In genomic region chr4:118257416-118257815, GRCm38 (mm10) we compare ENCODE assay signal across 20 mouse cellular contexts. TPM values are rescaled to one million over a fixed set of nuclear protein-coding genes. Genes with fewer than 3 reads are reported as not detected.
DNase-seq lines count a peak whose midpoint lies in the region; ATAC-seq and TF ChIP-seq lines count a peak whose summit lies in the region.
"Had no signal": no experiment of that assay in that cellular context is flagged by ENCODE, and none has a peak within 500 bp of the region (broad histone marks: within the 10 kb centered on the region; RNA-seq: fewer than 3 reads in every experiment).

No protein-coding gene starts in this region.

- DNase-seq in forebrain, postnatal 0 days = no peak
- no peak for DNase-seq in midbrain, embryonic 10.5 days (ENCODE audit: low spot score)
- no peak for DNase-seq in midbrain, postnatal 0 days (ENCODE audit: low spot score)
- DNase-seq in limb, embryonic 10.5 days (ENCODE audit: low spot score) = no peak
- DNase-seq in thymus, postnatal 10 days (ENCODE audit: low spot score in 2 of 2) = peak; percentile 58 to 62
- no peak for DNase-seq in urinary bladder, postnatal 14 days (ENCODE audit: low spot score)
- DNase-seq in layer of hippocampus, adult 18-20 months (ENCODE audit: low spot score in 2 of 2) = no peak
- DNase-seq: adrenal gland, adult 2 months; B cell, adult 2 months; cerebellum, adult 8-10 months; gastrocnemius, postnatal 10 days; heart, adult 18-20 months; kidney, postnatal 14 days had no signal

- H3K36me3 ChIP-seq in forebrain, embryonic 15.5 days = peaks cover 2% of the 10 kb centered on the region; the same call in 1 of the 2 replicates
- H3K36me3 ChIP-seq in forebrain, postnatal 0 days (ENCODE audit: insufficient read depth) = peaks cover 38% of the 10 kb centered on the region
- H3K36me3 ChIP-seq in midbrain, embryonic 10.5 days = peaks cover 81% of the 10 kb centered on the region
- peaks cover 35% of the 10 kb centered on the region for H3K36me3 ChIP-seq in midbrain, postnatal 0 days (ENCODE audit: insufficient read depth, low read length)
- peaks cover 76% of the 10 kb centered on the region for H3K36me3 ChIP-seq in limb, embryonic 10.5 days

- no peaks in the 10 kb centered on the region for H3K9me3 ChIP-seq in forebrain, embryonic 15.5 days
- H3K9me3 ChIP-seq in forebrain, postnatal 0 days (ENCODE audit: low read length) = no peaks in the 10 kb centered on the region
- H3K9me3 ChIP-seq in midbrain, embryonic 10.5 days (replicated peaks) = no peaks in the 10 kb centered on the region
- no peaks in the 10 kb centered on the region for H3K9me3 ChIP-seq in midbrain, postnatal 0 days (ENCODE audit: low read length)
- no peaks in the 10 kb centered on the region for H3K9me3 ChIP-seq in limb, embryonic 10.5 days (replicated peaks)
- H3K9me3 ChIP-seq: heart, embryonic 13.5 days; limb, embryonic 15.5 days; liver, embryonic 15.5 days; neural tube, embryonic 12.5 days had no signal

- no peak overlapping the region for H3K9ac ChIP-seq in forebrain, embryonic 15.5 days (replicated peaks)
- no peak overlapping the region for H3K9ac ChIP-seq in forebrain, postnatal 0 days
- no peak overlapping the region for H3K9ac ChIP-seq in midbrain, postnatal 0 days (replicated peaks; ENCODE audit: low read length, poor library complexity, severe bottlenecking)
- H3K9ac ChIP-seq: heart, embryonic 13.5 days; hindbrain, embryonic 14.5 days; limb, embryonic 15.5 days; liver, embryonic 15.5 days; neural tube, embryonic 12.5 days had no signal

- 82% methylated on average over 10 of the region's 10 CpGs for WGBS in forebrain, embryonic 15.5 days
- WGBS in forebrain, postnatal 0 days = 86% methylated on average over 10 of the region's 10 CpGs
- WGBS in midbrain, embryonic 10.5 days = 89% methylated on average over 10 of the region's 10 CpGs
- 84% methylated on average over 10 of the region's 10 CpGs for WGBS in midbrain, postnatal 0 days
- WGBS in limb, embryonic 10.5 days = 90% methylated on average over 10 of the region's 10 CpGs

- H3K27me3 ChIP-seq in forebrain, embryonic 15.5 days = no peaks in the 10 kb centered on the region
- no peaks in the 10 kb centered on the region for H3K27me3 ChIP-seq in forebrain, postnatal 0 days (ENCODE audit: insufficient read depth, low read length)
- no peaks in the 10 kb centered on the region for H3K27me3 ChIP-seq in midbrain, embryonic 10.5 days (ENCODE audit: low read depth, poor library complexity, severe bottlenecking)
- H3K27me3 ChIP-seq in midbrain, postnatal 0 days (ENCODE audit: insufficient read depth, low read length) = no peaks in the 10 kb centered on the region
- no peaks in the 10 kb centered on the region for H3K27me3 ChIP-seq in limb, embryonic 10.5 days (ENCODE audit: low read depth, poor library complexity, severe bottlenecking)
- H3K27me3 ChIP-seq: heart, embryonic 13.5 days; limb, embryonic 15.5 days; neural tube, embryonic 12.5 days had no signal

- ATAC-seq in forebrain, embryonic 15.5 days (replicated peaks) = no peak
- no peak for ATAC-seq in forebrain, postnatal 0 days
- no peak for ATAC-seq in midbrain, postnatal 0 days (ENCODE audit: low FRiP score)

- peaks cover 49% of the 10 kb centered on the region for H3K4me1 ChIP-seq in forebrain, embryonic 15.5 days
- peaks cover 23% of the 10 kb centered on the region for H3K4me1 ChIP-seq in forebrain, postnatal 0 days (ENCODE audit: insufficient read depth)
- H3K4me1 ChIP-seq in midbrain, embryonic 10.5 days = peaks cover 36% of the 10 kb centered on the region
- H3K4me1 ChIP-seq in midbrain, postnatal 0 days (ENCODE audit: insufficient read depth, low read length) = peaks cover 27% of the 10 kb centered on the region
- H3K4me1 ChIP-seq in limb, embryonic 10.5 days = peaks cover 46% of the 10 kb centered on the region

- no peak overlapping the region for H3K4me2 ChIP-seq in forebrain, embryonic 15.5 days (replicated peaks)
- H3K4me2 ChIP-seq in forebrain, postnatal 0 days (ENCODE audit: low read depth) = no peak overlapping the region
- H3K4me2 ChIP-seq in midbrain, postnatal 0 days (ENCODE audit: low read depth, low read length, poor library complexity, severe bottlenecking) = no peak overlapping the region
- H3K4me2 ChIP-seq: heart, embryonic 13.5 days; hindbrain, embryonic 14.5 days; limb, embryonic 15.5 days; liver, embryonic 15.5 days; neural tube, embryonic 12.5 days had no signal

- no peak for TF ChIP-seq CTCF in forebrain, postnatal 0 days (IDR thresholded peaks at IDR 0.05; ENCODE audit: low read depth)
- TF ChIP-seq CTCF in midbrain, postnatal 0 days (IDR thresholded peaks at IDR 0.05) = no peak

- H3K4me3 ChIP-seq in forebrain, embryonic 15.5 days = no peak overlapping the region
- H3K4me3 ChIP-seq in forebrain, postnatal 0 days (ENCODE audit: low read depth, low read length) = no peak overlapping the region
- no peak overlapping the region for H3K4me3 ChIP-seq in midbrain, embryonic 10.5 days
- H3K4me3 ChIP-seq in midbrain, postnatal 0 days (ENCODE audit: low read depth, low read length) = no peak overlapping the region
- H3K4me3 ChIP-seq in limb, embryonic 10.5 days = no peak overlapping the region
- H3K4me3 ChIP-seq: heart, embryonic 13.5 days; limb, embryonic 15.5 days; liver, embryonic 15.5 days; neural tube, embryonic 12.5 days had no signal

- peak overlapping the region; percentile 75; the same call in 1 of the 2 replicates for H3K27ac ChIP-seq in forebrain, embryonic 15.5 days (replicated peaks)
- H3K27ac ChIP-seq in forebrain, postnatal 0 days (ENCODE audit: low read depth, low read length) = no peak overlapping the region
- peak overlapping the region; percentile 23; the same call in 1 of the 2 replicates for H3K27ac ChIP-seq in midbrain, embryonic 10.5 days (replicated peaks)
- no peak overlapping the region for H3K27ac ChIP-seq in midbrain, postnatal 0 days (ENCODE audit: low read depth, low read length)
- peak overlapping the region; percentile 16; the same call in 1 of the 2 replicates for H3K27ac ChIP-seq in limb, embryonic 10.5 days
- H3K27ac ChIP-seq: heart, embryonic 13.5 days; limb, embryonic 15.5 days; liver, embryonic 15.5 days; macrophage had no signal

RNA-seq across cellular contexts. Expression of gene Ptprf, which starts 33.8 kb away (rescaled TPM):
- polyA plus RNA-seq in forebrain, embryonic 15.5 days (2015; fragmentation: Nextera tagmentation; extraction: Ambion mirVana) = 75.9 and 76.1 TPM in 2 replicates
- 109 and 120 TPM in 2 replicates for total RNA-seq in forebrain, postnatal 0 days (2014; rRNA removed)
- polyA plus RNA-seq in forebrain, postnatal 0 days (2015; fragmentation: Nextera tagmentation; extraction: Ambion mirVana) = 30.5 and 45.0 TPM in 2 replicates
- 94.4 and 103 TPM in 2 replicates for polyA plus RNA-seq in midbrain, embryonic 10.5 days (2016; fragmentation: Nextera tagmentation; extraction: Ambion mirVana)
- total RNA-seq in midbrain, postnatal 0 days (2014; rRNA removed) = 160 and 186 TPM in 2 replicates
- 46.4 and 48.1 TPM in 2 replicates for polyA plus RNA-seq in midbrain, postnatal 0 days (2015; fragmentation: Nextera tagmentation; extraction: Ambion mirVana)
- 67.5 and 77.3 TPM in 2 replicates for polyA plus RNA-seq in limb, embryonic 10.5 days (2016; fragmentation: Nextera tagmentation; extraction: Ambion mirVana)
- 10 to 100 TPM; 67.6 to 77.5 TPM for total RNA-seq in layer of hippocampus, adult 18-20 months (2021)

Comparison
In these comparisons a context has a peak if more than half of its experiments do, and no peak if none do; other contexts are left out.
1. H3K27ac ChIP-seq: peak in forebrain, embryonic 15.5 days (single experiment), midbrain, embryonic 10.5 days (single experiment) and limb, embryonic 10.5 days (single experiment); none in forebrain, postnatal 0 days (single experiment) and midbrain, postnatal 0 days (single experiment).
2. DNase-seq: peak in thymus, postnatal 10 days (2 of 2); none in forebrain, postnatal 0 days (single experiment), midbrain, embryonic 10.5 days (single experiment), midbrain, postnatal 0 days (single experiment), limb, embryonic 10.5 days (single experiment), urinary bladder, postnatal 14 days (single experiment) and layer of hippocampus, adult 18-20 months (0 of 2).